Mouse (Mus musculus): ENCODE results near the gene Odf3b. TPM values are rescaled to one million over a fixed set of nuclear protein-coding genes. Genes with fewer than 3 reads are reported as not detected.

Odf3b gene
- polyA plus RNA-seq, 1 experiment from 2014 or later: 0.83 TPM

Other genes starting within 250 kb of the Odf3b start
- gene Mapk12, start 238.6 kb downstream of the Odf3b start, polyA plus RNA-seq (2015; fragmentation: Nextera tagmentation; extraction: Ambion mirVana): 14.8 and 16.7 TPM in 2 replicates
- gene Mapk11, start 229.7 kb downstream of the Odf3b start, polyA plus RNA-seq (2015; fragmentation: Nextera tagmentation; extraction: Ambion mirVana): 15.4 and 16.5 TPM in 2 replicates
- 138 and 160 TPM in 2 replicates for gene Plxnb2, start 198.5 kb downstream of the Odf3b start, polyA plus RNA-seq (2015; fragmentation: Nextera tagmentation; extraction: Ambion mirVana)
- 17.0 and 19.2 TPM in 2 replicates for gene Dennd6b, start 182.8 kb downstream of the Odf3b start, polyA plus RNA-seq (2015; fragmentation: Nextera tagmentation; extraction: Ambion mirVana)
- gene Ppp6r2, start 167.7 kb downstream of the Odf3b start, polyA plus RNA-seq (2015; fragmentation: Nextera tagmentation; extraction: Ambion mirVana): 22.7 and 26.9 TPM in 2 replicates
- gene Sbf1, start 64.0 kb downstream of the Odf3b start, polyA plus RNA-seq (2015; fragmentation: Nextera tagmentation; extraction: Ambion mirVana): 42.6 and 51.4 TPM in 2 replicates
- gene Adm2, start 56.6 kb downstream of the Odf3b start, polyA plus RNA-seq (2015; fragmentation: Nextera tagmentation; extraction: Ambion mirVana): 0.71 and 0.74 TPM in 2 replicates
- 6.8 and 7.1 TPM in 2 replicates for gene Miox, start 44.9 kb downstream of the Odf3b start, polyA plus RNA-seq (2015; fragmentation: Nextera tagmentation; extraction: Ambion mirVana)
- gene Lmf2, start 23.6 kb downstream of the Odf3b start, polyA plus RNA-seq (2015; fragmentation: Nextera tagmentation; extraction: Ambion mirVana): 54.1 and 67.9 TPM in 2 replicates
- 147 and 155 TPM in 2 replicates for gene Ncaph2, start 23.6 kb downstream of the Odf3b start, polyA plus RNA-seq (2015; fragmentation: Nextera tagmentation; extraction: Ambion mirVana)
- 7.9 and 8.2 TPM in 2 replicates for gene Sco2, start 5.4 kb downstream of the Odf3b start, polyA plus RNA-seq (2015; fragmentation: Nextera tagmentation; extraction: Ambion mirVana)
- gene Tymp, start 2.2 kb downstream of the Odf3b start, polyA plus RNA-seq (2015; fragmentation: Nextera tagmentation; extraction: Ambion mirVana): 1.3 and 1.4 TPM in 2 replicates
- gene Klhdc7b, start 5.6 kb upstream of the Odf3b start, polyA plus RNA-seq (2015; fragmentation: Nextera tagmentation; extraction: Ambion mirVana): not detected in 2 replicates
- gene Syce3, start 31.2 kb upstream of the Odf3b start, polyA plus RNA-seq (2015; fragmentation: Nextera tagmentation; extraction: Ambion mirVana): not detected in 2 replicates
- gene Cpt1b, start 46.6 kb upstream of the Odf3b start, polyA plus RNA-seq (2015; fragmentation: Nextera tagmentation; extraction: Ambion mirVana): 3.9 and 4.4 TPM in 2 replicates
- gene C730034F03Rik, start 50.3 kb upstream of the Odf3b start, polyA plus RNA-seq (2015; fragmentation: Nextera tagmentation; extraction: Ambion mirVana): 3.7 and 3.8 TPM in 2 replicates
- gene Gm44502, start 50.4 kb upstream of the Odf3b start, polyA plus RNA-seq (2015; fragmentation: Nextera tagmentation; extraction: Ambion mirVana): 0.15 TPM in 1 of 2 replicates, not detected in the other
- 57.2 and 62.0 TPM in 2 replicates for gene Chkb, start 50.6 kb upstream of the Odf3b start, polyA plus RNA-seq (2015; fragmentation: Nextera tagmentation; extraction: Ambion mirVana)
- gene Mapk8ip2, start 74.6 kb upstream of the Odf3b start, polyA plus RNA-seq (2015; fragmentation: Nextera tagmentation; extraction: Ambion mirVana): 0.77 and 1.7 TPM in 2 replicates
- 14.4 and 18.7 TPM in 2 replicates for gene Arsa, start 98.1 kb upstream of the Odf3b start, polyA plus RNA-seq (2015; fragmentation: Nextera tagmentation; extraction: Ambion mirVana)
- gene Shank3, start 120.3 kb upstream of the Odf3b start, polyA plus RNA-seq (2015; fragmentation: Nextera tagmentation; extraction: Ambion mirVana): 1.8 and 2.2 TPM in 2 replicates
- 0.22 and 0.27 TPM in 2 replicates for gene Acr, start 189.0 kb upstream of the Odf3b start, polyA plus RNA-seq (2015; fragmentation: Nextera tagmentation; extraction: Ambion mirVana)
- gene Rabl2, start 212.6 kb upstream of the Odf3b start, polyA plus RNA-seq (2015; fragmentation: Nextera tagmentation; extraction: Ambion mirVana): 53.9 and 55.9 TPM in 2 replicates